Mouse (Mus musculus): ENCODE results near the gene B230118H07Rik. TPM values are rescaled to one million over a fixed set of nuclear protein-coding genes. Genes with fewer than 3 reads are reported as not detected.

B230118H07Rik gene
- polyA plus RNA-seq, 1 experiment from 2014 or later, result 20.2 TPM

Other genes with a start within 250 kb of the B230118H07Rik start
- 0.17 and 0.23 TPM in 2 replicates for gene Rag2, start 24.8 kb downstream of the B230118H07Rik start, polyA plus RNA-seq (2015; fragmentation: Nextera tagmentation; extraction: Ambion mirVana)
- gene Rag1, start within 50 bp of the B230118H07Rik start, polyA plus RNA-seq (2015; fragmentation: Nextera tagmentation; extraction: Ambion mirVana), result 0.06 and 0.12 TPM in 2 replicates
- gene Traf6, start 28.9 kb upstream of the B230118H07Rik start, polyA plus RNA-seq (2015; fragmentation: Nextera tagmentation; extraction: Ambion mirVana), result 3.2 and 4.6 TPM in 2 replicates
- 4.1 and 4.3 TPM in 2 replicates for gene Prr5l, start 233.5 kb upstream of the B230118H07Rik start, polyA plus RNA-seq (2015; fragmentation: Nextera tagmentation; extraction: Ambion mirVana)
- 26.8 and 27.5 TPM in 2 replicates for gene Commd9, start 236.7 kb upstream of the B230118H07Rik start, polyA plus RNA-seq (2015; fragmentation: Nextera tagmentation; extraction: Ambion mirVana)

All from liver, embryonic 13.5 days (tissue).